Mouse (Mus musculus): ENCODE measurements around the gene Btc.

The Btc gene

DNA sequence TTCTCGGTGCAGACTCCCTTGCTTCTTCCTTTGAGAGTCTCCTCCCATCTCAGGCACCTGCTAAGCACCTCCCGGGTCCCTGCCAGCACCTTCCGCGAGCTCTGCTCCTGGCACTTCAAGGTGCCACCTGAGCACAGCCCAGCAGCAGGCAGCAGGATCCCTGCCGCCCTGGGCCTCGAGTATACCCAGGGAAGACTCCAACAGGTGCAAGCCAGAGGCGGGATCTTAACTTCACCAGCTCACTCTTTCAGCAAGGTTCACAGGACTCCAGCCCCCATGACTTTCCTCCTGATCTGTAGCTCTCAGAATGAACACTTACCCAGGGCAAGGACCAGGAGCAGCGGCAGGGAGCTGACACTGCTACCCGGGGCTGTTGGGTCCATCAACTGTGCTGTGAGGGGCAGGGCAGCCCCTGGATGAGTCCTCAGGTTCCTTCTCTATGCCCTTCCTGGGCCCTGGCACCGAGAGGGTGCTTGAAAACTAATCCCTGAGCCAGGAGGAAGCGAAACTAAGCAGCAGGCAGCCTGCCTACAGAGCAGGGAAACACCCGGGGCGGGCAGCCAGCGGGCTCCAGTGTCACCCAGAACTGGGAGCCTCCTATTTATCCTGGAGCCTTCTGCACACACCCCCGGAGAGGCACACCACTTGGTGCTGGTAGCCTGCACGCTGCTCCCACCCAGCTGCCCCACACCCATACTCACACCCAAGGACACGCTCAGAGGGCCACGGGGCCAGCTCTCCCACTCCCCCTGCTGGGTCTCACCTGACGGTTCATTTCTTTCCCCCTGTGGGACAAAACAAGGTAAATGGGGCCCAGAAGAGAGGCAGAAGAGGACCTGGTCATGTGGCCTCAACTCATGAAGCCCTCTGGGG, at the start of gene Btc:
TSS of gene Btc (minus strand) at position 656 of the 873 bp plus-strand sequence.
- CTCF ChIA-PET, result no interaction called here

DNA sequence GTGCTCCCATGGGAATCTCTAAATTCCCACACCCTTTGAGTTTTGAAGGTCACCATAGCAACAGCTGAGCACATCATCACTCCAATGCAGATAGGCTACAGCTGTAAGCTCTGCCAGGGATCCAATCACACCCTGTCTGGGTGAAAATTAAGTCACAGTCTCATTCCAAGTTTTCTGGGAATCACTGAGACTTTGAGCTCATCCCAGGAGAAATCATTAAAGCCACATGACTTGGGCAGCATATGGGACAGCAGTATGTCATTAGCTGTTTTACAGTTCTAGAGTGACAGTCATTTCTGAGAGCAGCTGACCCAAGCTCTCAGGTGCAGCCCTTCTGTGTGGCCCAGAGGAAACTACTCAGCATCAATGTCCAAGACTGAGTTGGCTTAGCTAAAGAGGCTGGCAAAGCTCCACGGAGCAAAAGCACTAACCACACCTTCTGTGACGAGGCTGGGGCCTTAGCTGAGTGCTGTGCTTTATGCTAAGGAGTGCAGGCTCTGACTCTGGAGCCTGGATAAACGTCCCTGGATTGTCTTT, 42.3 kb upstream of the Btc start:
- CTCF ChIA-PET, result no interaction called here

DNA sequence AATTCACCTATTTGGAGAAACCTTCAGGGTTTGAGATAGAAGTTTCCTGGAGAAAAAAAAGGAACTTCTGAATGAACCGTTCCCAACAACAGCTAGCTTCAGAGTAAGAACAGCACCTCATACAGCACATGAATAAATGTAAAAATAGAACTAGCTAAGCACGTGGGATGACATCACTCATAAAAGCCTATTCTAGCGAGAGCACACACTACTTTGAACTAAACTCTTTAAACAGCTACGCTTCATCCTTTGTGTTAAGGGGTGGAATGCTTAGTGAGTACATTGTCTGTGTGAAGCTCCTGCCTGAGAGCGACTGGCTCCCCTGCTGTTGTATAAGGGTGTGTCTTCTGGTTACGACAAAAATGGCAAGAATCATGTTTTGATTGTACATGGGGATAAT, 33.8 kb upstream of the Btc start:
- CTCF ChIA-PET, result no interaction called here

DNA sequence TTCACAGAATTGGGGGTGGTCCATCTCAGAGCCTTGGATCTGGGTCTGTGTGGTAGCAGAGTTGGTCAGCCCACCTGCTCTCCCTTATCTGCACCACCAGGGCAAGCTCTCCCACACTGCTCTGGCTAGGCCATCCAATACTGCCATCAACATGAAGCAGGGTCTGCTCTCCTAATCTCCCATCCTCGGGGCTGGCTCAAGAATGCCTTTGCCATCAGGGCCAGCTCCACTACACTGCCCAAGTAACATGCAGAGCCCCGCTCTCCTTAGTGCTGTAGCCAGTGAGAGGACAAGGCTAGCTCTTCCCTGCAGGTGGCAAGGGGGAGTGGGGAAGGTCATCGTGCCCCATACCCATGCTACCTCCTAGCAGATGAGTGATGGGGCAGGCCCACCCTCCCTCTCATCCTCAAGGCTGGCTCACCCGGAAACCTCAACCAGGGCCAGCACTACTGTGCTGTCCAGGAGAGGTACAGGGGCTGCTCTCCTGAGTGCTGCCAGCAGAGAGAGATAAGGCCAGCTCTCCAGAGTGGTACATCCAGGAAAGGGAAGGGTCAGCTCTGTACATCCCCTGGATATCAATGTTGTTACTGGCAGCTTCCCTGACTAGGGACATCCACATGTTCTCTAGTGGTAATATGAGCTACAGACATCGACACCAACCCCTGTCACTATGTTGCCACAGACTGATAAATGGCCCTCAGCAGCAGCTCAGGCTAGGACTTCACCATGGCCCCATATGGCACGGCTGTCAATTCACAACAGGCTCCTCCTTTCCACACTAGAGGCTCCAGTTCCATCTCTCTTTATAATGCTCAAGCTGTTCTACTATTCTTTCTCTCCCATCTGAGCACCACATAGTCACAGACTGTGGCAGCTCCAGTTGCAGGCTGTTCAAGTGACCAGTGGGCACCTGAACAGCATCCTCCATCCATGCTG, 32.2 kb upstream of the Btc start:
- CTCF ChIA-PET, result no interaction called here

DNA sequence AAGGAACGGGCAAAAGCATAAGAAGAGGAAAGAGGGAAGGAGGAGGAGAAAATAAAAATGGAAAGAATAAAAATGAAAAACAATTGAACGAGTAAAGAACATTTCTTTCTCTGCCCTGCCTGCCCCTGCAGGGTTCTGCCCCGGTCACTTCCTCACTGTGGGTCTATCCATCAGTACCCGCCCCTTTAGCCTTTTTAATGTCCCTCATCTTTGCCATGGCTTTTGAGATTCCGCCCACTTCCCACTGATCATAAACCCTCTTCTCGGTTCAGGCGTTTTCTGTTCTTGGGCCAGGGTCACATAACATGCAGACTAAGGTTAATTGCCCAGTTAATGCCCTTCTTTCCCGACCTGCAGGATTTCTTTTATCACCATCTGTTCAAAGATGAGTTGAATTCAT, 25.8 kb upstream of the Btc start:
- CTCF ChIA-PET, result no interaction called here

DNA sequence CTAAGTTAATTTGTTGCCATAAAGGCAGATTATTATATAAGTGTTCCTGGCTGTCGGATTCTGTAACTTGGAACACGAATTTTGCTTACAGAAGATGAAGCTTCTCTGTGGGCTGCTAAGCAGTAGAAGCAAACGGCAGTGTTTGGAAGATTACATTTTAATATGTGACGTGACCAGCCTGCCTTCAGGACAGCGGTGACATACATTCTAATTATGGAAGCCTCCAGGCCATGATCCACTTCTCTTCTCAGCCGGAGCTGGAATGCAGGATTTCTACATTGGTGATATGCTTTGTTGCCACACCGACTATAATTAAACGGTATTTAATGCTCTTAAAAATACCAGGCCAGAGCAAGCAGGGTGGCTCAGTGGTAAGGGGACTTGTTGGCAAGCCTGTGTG, 11.0 kb upstream of the Btc start:
- CTCF ChIA-PET, result no interaction called here

DNA sequence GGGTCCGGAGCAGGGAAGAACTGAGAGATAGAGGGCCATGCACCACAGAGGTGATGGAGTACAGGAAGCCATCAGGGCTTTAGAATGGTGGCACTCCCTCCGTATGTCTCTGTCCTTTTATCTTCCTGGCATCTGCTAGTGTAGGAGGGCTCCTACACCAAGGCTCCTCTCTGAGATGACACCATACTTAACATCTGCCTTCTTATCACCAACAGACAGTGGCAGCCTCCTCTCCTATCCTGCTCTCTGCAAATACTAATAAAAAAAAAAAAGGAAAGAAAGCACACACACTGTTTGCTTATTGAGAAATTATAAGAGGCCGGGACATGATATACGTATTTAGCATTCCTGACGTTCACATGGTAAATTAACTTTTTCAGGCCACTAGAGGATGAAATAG, 1.5 kb upstream of the Btc start:
- CTCF ChIA-PET, result interaction anchor here (0.5 kb wide), 1 partner anchor 611 kb away, joined by 3 read pairs; no protein-coding TSS in a partner anchor

DNA sequence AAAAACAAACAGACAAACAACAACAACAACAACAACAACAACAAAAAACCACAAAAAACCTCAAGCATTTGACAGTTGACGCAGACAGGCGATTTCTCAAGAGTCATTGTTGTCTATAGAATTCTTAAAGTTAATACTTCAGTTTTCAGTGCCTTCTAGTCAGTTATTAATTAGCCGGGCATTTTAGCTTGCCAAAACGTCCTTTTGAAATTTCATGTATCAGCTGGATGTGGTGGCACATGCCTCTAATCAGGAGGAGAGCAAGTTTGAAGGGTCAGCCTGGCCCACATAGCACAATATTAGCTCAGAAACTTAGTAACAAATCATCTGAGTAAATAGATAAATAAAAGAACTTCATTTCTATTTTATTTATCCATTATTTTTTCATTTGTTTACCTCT, 487 bp upstream of the Btc start:
- CTCF ChIA-PET, result no interaction called here

DNA sequence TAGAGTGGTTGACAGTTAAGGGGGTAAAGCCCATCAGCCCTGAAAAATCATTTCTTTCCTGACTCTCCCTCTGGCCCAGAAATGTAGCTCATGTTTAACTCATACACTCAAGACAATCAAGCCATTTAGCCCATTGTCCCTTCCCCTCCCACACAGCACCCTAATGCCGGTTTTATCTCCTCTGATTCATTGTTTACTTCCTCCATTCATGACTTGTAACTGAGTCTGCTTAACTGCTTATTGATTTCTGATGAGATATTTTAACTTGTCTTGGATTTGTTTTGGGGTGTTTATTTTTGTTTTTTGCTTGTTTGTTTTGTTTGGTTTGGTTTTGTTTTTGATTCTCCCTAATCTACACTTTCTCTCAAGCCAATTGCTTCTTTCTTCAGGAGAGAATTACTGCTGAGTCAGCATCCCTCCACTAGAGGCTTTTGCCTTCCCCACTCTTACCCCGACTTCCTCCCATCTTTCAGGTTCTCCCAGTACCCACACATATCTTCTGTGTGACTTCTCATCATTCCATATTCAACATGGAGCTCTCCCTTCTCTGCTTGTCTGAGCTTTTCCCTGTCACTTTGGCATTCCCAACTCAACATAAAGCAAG, 2.2 kb downstream of the Btc start:
- CTCF ChIA-PET, result no interaction called here

DNA sequence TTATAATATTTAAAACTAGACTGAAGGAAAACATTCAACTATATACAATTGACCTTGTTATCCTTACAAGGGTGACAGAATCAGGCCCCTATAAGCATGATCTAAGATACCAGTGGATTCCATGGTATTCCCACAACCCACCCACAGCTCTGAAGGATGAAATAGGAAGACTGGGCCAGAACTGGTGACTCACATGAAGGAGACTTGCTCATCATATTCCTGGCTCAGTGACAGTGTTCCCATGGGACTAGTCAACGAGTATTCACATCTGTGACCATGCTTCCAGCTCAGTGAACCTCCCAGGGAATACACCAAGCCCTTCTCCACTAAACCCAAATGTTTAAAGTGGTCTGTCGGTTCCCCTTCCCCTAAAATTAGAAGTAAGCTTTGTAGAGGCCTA, 27.3 kb downstream of the Btc start:
- CTCF ChIA-PET, result no interaction called here

DNA sequence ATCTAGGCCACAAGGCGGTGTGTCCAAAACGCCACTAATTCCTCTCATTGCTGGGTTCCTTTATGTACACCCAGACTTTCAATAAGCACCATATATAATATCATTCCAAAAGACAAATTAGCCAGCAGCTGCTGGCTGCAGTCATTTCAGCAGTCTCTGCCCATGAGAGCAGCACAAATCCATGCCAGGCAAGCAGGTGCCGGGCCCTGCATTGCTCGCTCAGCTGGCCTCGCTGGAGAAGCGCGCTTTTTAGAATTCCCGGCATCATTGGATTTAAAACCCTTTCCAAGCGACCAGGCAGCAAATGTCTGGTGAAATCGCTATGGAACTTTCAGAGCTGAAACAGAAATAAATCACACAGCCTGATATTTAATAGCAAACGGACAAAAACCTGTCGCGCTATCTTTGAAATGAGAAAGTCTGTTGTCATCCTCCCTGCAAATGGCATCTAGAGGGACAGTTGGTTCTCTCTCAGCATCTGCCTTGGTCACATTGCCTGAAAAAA, 34.7 kb downstream of the Btc start:
- CTCF ChIA-PET, result no interaction called here

DNA sequence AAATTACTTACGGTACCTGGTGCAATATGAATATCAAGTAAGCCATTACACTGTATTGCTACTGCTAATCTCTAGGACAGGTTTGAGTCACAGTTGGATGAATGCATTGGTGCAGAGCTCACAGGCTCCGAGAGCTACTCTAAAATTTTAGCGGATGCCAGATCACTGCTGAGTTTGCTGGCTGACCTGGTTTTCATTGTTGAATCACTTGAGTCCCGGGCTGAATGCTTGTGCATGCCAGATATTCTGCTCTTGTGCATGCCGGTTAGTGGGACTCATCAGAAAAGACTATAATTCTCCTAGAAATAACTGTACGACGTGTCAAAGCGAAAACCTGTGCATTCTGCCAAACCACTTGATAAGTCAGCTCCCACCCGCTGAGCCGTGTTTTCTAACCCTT, 35.9 kb downstream of the Btc start:
- CTCF ChIA-PET, result no interaction called here

DNA sequence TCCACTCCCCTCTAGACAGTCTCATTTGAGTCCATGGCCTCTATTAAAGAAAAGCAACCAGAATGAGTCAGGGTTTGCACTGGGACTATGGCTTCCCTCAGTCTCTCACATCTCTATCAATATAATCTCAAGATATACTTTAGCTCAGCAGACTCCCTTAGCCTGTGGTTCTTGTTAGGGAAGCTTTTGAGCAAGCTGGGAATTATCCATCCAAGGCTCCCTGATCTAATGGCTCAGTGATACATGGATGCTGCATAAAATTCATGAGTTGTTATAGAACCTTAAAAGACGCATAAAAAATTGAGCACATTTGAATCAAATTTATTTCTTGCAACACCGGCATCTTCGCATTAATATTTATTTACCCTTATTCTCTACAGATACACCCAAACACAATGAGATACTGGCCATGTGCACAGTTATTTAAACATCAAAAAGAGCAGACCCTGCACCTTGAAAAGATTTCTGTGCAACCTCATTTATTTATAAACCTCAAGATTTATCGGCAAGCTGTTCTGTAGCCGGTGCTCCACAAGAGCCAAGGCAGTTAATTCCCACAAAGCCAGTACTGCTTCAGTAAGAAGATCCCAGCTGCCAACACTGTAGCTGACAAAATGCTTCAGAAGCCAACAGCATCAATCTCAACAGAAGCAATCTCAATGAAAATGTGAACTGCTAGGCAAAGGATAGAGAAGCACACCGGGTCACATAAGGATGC, 39.4 kb downstream of the Btc start:
- CTCF ChIA-PET, result no interaction called here

DNA sequence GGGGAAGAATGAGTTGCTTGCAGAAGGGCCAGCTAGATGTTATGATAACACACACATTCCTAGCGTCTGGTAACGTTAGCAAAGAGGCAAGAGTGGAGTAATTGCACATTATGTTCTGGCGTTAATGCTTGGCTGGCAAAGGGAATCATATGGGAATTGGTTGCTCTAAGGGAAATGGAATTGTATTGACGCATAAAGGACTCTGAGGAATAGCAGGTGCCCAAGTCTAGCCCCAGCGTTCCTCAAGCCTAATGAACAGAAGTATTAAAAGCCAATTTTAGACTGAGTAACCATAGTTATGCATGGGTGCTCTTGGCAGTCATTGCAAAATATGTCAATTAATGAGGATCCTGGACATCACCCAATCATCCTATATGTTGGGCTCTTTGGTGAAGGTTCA, 50.1 kb downstream of the Btc start:
- CTCF ChIA-PET, result no interaction called here

DNA sequence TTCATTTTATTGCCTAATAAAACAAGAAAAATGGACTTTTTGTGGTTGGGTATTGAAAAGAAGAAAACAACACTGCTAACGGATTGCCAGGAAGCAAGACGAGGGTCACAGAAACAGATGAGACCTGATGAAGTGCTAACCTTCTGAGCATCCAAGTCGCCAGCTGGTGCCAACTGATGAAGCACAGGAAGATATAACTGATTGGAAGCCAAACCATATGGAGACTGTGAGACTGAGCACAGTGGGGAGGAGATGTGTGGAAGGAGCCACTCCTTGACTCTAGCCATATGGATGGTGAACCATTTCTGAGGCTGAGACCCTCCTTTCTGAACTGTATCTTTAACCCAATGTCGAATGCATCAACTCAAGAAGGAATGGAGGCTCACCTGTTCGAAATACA, 57.1 kb downstream of the Btc start:
- CTCF ChIA-PET, result no interaction called here

DNA sequence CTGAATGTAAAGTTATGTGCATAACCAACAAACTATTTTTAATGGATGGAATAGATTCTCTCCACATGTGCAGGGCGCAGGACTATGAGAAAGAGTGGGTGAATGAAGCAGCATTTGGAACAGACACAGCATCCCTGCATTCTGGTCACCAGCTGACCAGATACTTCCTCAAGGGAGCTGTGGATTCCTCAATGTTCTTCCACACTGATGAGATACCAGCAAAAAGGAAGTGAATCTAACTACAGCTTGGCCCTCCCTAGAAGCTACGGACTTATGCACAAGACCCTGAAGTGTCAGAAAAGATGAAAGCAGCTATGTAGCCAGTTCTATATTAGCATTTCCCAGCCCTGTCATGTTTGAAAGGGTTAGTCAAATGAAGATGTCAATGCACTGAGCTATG, 57.7 kb downstream of the Btc start:
- CTCF ChIA-PET, result no interaction called here

DNA sequence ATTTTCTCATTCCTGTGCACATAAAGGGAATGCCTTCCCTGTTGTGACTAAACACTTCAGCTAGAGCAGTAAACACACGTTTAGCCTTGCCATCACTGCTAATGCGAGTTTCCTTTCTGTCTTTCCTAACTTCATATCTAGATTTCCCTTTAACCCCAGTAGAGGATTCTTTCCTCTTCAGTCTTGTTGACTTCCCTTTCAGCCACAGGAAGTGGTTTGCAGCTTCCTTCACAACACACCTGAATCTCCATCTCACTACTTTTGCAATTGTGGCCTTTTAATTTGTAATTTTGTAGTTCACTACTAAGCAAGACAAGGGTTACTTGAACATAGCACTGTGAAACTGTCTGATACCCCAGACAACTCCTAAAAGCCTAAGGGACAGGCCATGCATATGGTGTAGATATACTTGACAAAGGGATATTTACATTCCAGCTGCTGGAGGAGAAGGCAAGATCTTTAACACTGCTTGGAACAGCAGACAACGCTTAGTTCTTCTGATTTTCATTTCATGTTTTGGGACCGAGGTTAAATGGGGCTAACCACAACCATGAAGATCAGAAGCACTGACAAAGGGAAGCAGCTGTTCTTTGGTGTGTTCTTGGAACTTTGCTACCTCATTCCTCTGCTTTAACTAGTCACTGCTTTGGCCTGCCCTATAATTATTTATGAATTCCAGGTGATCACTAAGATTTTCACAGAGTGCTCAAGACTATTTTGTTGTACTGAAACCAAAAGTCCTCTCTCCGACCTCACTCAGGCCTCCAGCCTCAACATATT, 60.6 kb downstream of the Btc start:
- CTCF ChIA-PET, result no interaction called here

DNA sequence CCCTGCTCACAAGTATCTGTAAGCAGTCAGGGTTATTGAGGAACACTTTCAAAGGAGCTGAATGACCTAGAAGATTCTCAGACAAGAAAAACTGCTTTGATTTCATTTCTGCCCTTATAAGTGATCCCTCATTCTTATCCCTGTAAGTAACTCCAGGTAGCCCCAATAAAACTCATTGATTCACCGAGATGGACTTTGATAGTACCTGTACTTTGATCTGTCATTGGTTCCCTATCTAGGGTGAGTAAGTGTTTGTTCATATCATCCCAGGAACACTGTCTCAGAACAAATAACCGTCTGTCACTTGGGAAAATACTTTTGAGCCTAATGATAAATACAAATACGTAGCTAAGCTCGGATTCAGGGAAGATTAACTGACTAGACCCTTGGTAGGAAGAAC, 68.6 kb downstream of the Btc start:
- CTCF ChIA-PET, result no interaction called here

DNA sequence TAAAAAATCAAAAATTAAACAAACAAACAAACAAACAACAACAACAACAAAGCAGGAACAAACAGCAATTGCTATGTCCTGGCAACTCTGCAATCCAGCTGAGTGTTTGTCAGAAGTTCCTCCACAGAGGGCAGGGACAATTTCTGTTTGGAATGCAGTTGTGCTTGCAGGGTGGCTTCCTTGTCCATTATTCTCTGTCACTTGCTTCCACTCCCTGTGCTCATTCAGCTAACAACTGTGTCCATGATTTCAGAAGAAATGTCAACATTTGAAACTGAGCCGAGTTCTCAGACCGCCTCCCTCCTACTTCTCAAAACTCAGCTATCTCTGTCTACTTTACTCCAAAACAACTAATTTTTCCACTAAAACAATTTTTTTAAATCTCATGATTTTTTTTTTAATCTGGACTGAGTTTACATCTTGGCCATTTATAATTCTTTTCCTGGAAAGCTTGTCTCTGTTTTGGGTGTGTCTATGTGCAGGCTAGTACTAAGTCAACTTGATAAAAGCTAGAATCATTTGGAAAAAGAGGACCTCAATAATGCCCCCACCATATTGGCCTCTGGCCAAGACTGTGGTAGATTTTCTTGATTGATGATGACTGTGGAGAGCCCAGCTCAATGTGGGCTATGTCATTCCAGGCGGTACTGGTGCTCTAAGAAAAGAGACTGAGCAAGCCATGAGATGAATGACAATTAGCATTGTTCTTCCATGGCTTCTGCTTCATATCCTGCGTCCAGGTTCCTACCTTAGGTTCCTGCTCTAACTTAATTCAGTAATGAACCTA, 70.5 kb downstream of the Btc start:
- CTCF ChIA-PET, result no interaction called here

DNA sequence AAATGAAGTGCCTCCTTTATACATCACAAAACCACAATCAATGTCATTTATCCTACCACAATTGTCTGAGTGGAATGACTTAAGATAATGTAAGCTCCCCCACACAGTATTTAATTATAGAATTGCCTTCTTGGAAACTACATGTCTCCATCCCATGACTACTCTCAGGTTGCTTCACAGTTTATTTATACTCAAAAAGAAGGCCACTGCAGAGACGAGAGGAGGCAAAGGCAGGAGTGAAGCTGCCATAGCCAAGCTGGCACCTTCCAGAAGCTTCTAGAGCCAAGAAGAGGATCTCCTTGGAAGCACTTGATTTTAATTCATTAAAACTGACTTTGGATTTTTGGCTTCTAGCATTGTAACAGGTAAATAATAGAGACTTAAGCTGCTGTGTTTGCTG, 81.0 kb downstream of the Btc start:
- CTCF ChIA-PET, result no interaction called here
